Mouse (Mus musculus) testis, adult 2 months (tissue): ENCODE data around the gene Afap1.

Experiments
- CTCF ChIP-seq: fragments of 200-500 bp; IDR thresholded peaks from 2 replicates; pipeline ENCODE4 v1.5.1; 2012; ENCODE audit warnings: low read depth, mild to moderate bottlenecking, inconsistent platforms, low read length, moderate library complexity; ENCODE audit not compliant: control insufficient read depth, insufficient read depth, insufficient replicate concordance
- POLR2A ChIP-seq: fragments of 200-500 bp; IDR thresholded peaks from 2 replicates; pipeline ENCODE4 v1.6.1; 2012; ENCODE audit warnings: low read depth, mild to moderate bottlenecking, inconsistent platforms, low read length, moderate library complexity; ENCODE audit not compliant: control insufficient read depth

DNA sequence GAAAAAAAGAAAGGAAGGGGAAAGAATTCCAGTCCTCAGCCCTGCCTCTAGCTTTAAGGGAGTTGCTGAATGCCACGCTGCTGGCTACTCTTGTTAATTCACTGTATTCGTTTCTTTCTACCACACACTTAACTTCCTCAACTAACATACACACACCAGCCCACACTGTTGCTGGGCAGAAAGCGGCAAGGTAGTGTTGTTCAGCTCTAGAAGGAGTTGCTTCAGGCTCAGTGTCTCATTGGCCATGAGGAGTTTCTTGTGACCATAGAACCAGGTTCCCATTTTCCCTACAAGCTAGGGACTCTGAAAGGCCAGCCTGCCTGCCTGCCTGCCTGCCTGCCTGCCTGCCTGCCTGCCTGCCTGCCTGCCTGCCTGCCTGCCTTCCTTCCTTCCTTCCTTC, 5.9 kb downstream of the Afap1 start:
- TF ChIP-seq CTCF (no peak), POLR2A (no peak)
